Mouse (Mus musculus) C2C12 (cell line): Measurements from ENCODE around the gene Ptpn7.

Experiments
- CEBPB ChIP-seq: IDR thresholded peaks from one replicate; pipeline ENCODE4 v1.6.1; 2011; ENCODE audit warnings: low read depth, mild to moderate bottlenecking, control low read depth, moderate library complexity
- CTCF ChIP-seq: IDR thresholded peaks from one replicate; pipeline ENCODE4 v1.5.1; 2011; ENCODE audit not compliant: control insufficient read depth, insufficient read depth, insufficient read length
- MAX ChIP-seq: IDR thresholded peaks from one replicate; pipeline ENCODE4 v1.6.1; 2011; ENCODE audit warnings: mild to moderate bottlenecking, control low read depth
- MYOD1 ChIP-seq: IDR thresholded peaks from one replicate; pipeline ENCODE4 v1.6.1; 2011; ENCODE audit warnings: low read depth; ENCODE audit not compliant: control insufficient read depth, insufficient read length

DNA sequence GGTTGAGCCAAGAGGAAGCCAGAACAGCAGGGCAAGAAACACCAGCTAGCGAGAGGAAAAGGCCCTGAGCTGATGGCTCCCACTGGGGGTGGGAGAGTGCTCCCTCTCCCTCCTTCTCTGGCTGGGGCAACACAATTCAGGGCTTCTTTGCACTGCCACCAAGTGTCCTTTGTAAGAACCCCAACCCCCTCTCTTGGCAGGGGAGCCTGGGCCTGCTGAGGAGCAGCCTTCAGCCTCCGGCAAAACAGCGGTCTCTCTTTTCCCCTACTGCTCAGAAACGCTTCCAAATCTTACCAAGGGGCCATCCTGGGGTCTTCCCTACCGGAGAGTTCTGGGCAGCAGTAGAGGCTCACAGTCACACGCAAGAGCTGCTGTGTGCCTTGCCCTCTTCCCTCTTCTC lies 30.2 kb downstream of the Ptpn7 start:
- TF ChIP-seq CEBPB (no peak), CTCF (no peak), MAX (no peak), MYOD1 (no peak)
